Mouse (Mus musculus) ES-Bruce4 (cell line): Measurements from ENCODE around the gene Wfikkn1. TPM values are rescaled to one million over a fixed set of nuclear protein-coding genes. Genes with fewer than 3 reads are reported as not detected.

Source experiments
- H3K27ac ChIP-seq: 2 replicates; pipeline ENCODE4 v1.5.1; 2012; ENCODE audit warnings: low read length, inconsistent platforms; ENCODE audit not compliant: insufficient read depth
- H3K27me3 ChIP-seq: 2 replicates; pipeline ENCODE4 v1.6.1; 2012; ENCODE audit warnings: mild to moderate bottlenecking, low read length, inconsistent platforms; ENCODE audit not compliant: control insufficient read depth, poor library complexity, insufficient read depth, severe bottlenecking
- H3K36me3 ChIP-seq: 2 replicates; pipeline ENCODE4 v1.6.1; 2012; ENCODE audit warnings: inconsistent platforms, mild to moderate bottlenecking, low read length, moderate library complexity; ENCODE audit not compliant: control insufficient read depth, poor library complexity, insufficient read depth, severe bottlenecking
- H3K4me1 ChIP-seq: one replicate; pipeline ENCODE4 v1.8.1; 2011; ENCODE audit warnings: low read length; ENCODE audit not compliant: control insufficient read depth, insufficient read depth
- H3K4me3 ChIP-seq: 2 replicates; pipeline ENCODE4 v1.5.1; 2011; ENCODE audit warnings: low read depth, mild to moderate bottlenecking, low read length
- H3K9ac ChIP-seq: 2 replicates; pipeline ENCODE4 v1.6.1; 2012; ENCODE audit warnings: low read depth, mild to moderate bottlenecking, inconsistent platforms; ENCODE audit not compliant: poor library complexity, severe bottlenecking
- H3K9me3 ChIP-seq: replicated peaks from 2 replicates; pipeline ENCODE4 v1.6.1; 2012; ENCODE audit warnings: mild to moderate bottlenecking, low read length, inconsistent platforms; ENCODE audit not compliant: control insufficient read depth, poor library complexity, insufficient read depth, severe bottlenecking
- CTCF ChIP-seq: IDR thresholded peaks from one replicate; pipeline ENCODE4 v1.8.1; 2011; ENCODE audit warnings: low read depth, low read length
- EP300 ChIP-seq: IDR thresholded peaks from 2 replicates; pipeline ENCODE4 v1.6.1; 2011; ENCODE audit warnings: low read depth, low read length; ENCODE audit not compliant: insufficient read depth
- POLR2A ChIP-seq: IDR thresholded peaks from one replicate; pipeline ENCODE4 v1.8.1; 2011; ENCODE audit warnings: low read length; ENCODE audit not compliant: insufficient read depth
- polyA plus RNA-seq: library from polyadenylated mRNA; stranded (reverse); fragments of >200 nt; gene quantifications from 2 replicates; pipeline ENCODE4 v1.2.4, GENCODE M21; 2011; ENCODE audit warnings: low read depth; ENCODE audit not compliant: missing spikeins, insufficient read depth, insufficient read length

Gene Wfikkn1
- polyA plus RNA-seq, 1 experiment: 0.69 TPM

DNA sequence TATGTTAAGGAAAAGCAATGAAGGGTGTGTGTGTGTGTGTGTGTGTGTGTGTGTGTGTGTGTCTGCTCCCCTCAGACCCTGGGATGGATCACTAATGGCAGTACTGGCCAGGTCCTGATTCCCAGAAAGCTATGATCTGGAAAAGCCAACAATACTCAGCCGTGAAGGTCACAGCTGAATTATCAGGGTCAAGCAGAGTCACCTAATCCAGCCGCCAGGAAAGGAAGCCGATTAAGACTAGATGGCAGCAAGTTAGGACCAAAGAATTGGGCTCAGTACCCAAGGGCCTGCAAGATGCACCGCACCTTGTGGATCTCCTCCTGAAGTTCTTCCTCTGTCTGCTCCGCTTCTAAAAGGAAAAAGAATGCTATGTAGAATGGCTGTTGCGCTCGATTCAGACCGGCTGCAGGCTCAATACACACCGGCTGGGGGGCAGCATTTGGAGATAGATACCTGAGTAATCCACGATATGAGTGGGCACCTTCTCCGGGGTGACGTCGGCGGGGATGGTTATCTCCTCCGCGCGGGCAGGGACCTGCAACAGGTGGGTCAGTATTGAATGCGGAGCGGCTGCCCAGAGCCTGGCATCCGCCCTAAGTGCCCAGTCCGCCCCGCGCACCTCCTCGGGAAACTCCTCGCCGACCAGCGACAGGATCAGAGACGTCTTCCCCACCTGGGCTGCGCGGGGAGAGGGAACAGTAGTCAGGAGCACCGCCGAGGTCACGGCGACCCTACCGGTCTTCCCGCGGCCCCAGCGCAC is 36.8 kb downstream of the Wfikkn1 start:
- peak overlapping the region; percentile 88 for H3K9ac ChIP-seq
- H3K36me3 ChIP-seq: peaks cover 20% of the 10 kb centered on the region
- no peaks in the 10 kb centered on the region for H3K27me3 ChIP-seq
- H3K9me3 ChIP-seq: no peaks in the 10 kb centered on the region
- H3K4me1 ChIP-seq: no peaks in the 10 kb centered on the region
- peak overlapping the region; percentile 84 for H3K4me3 ChIP-seq
- no peak for TF ChIP-seq POLR2A
- TF ChIP-seq EP300: no peak
- TF ChIP-seq CTCF: no peak
- no peak overlapping the region for H3K27ac ChIP-seq

DNA sequence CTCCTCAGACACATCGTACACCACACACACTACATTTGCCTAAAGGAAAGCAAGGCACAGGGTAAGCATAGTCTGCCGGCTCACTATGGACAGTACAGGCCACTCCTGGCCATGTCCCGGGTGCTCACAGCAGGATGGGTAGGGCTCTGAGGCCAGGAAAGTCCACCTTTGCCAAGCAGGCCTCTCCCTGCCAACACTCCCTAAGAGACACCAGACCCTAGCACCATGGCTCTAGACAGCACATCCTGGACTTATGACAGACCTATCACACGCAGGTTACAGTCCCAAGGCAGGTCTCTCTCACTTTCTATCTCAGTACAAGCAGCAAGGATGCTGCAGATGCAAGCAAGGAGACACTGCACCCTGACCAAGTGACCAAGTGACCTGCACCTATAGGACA is 37.5 kb downstream of the Wfikkn1 start:
- TF ChIP-seq CTCF (no peak), EP300 (no peak), POLR2A (no peak)
- 0 out of 2 replicates have a peak overlapping the region, but pooled peaks have one; percentile 84 for H3K4me3 ChIP-seq
- peak overlapping the region; percentile 88 for H3K9ac ChIP-seq
- peaks cover 20% of the 10 kb centered on the region for H3K36me3 ChIP-seq
- no peak overlapping the region for H3K27ac ChIP-seq
- H3K4me1 ChIP-seq: no peaks in the 10 kb centered on the region
- no peaks in the 10 kb centered on the region for H3K9me3 ChIP-seq
- no peaks in the 10 kb centered on the region for H3K27me3 ChIP-seq

GRCm38 (mm10) chr17:25842509-25842908 is 38.1 kb downstream of the Wfikkn1 start:
- H3K4me3 ChIP-seq: no peak overlapping the region
- no peak overlapping the region for H3K27ac ChIP-seq
- no peaks in the 10 kb centered on the region for H3K9me3 ChIP-seq
- no peaks in the 10 kb centered on the region for H3K27me3 ChIP-seq
- peaks cover 20% of the 10 kb centered on the region for H3K36me3 ChIP-seq
- H3K4me1 ChIP-seq: no peaks in the 10 kb centered on the region
- TF ChIP-seq CTCF (no peak), EP300 (no peak), POLR2A (no peak)
- no peak overlapping the region for H3K9ac ChIP-seq

DNA sequence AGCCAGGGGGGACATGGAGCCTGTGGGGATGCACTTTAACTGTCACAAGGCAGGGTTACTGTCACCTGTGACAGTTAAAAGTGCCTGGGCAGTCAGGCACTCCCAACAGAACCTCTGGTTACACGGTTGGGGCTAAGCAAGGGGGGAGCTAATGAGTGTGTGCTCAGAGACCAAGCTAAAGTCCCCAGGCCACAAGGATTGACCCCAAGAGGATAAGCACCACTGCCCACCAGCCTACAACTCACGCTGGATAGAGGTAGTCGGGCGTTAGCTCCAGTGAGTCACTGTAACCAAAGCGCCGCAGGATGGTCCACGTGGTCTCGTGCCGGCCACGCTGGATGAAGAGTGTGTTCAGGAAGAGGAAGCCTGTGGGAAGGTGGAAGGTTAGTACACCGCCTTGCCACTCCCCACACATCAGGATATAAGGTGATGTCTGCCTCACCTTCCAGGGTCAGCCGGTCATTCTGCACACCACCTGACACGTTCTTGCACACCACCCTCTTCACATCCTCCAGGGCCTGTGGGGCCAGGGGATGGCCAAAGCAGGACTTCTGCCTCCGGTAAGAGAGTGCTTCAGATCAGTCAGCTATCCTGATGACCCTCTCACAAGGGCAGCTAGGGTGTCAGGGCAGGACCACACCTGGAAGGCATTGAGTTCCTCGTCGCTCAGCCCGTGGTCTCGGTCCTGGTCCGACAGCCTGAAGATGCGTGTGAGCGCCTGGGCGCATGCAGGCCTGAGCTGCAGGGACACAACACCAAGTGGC is 39.4 kb downstream of the Wfikkn1 start, which contains the start of gene Gm20683:
TSS of gene Gm20683 (minus strand) at position 647 of the 764 bp plus-strand sequence.
- Histone ChIP-seq H3K36me3 (peaks cover 20% of the 10 kb centered on the region), H3K4me3 (no peak within 1 kb of the TSS), H3K27me3 (no peaks in the 10 kb centered on the region), H3K4me1 (no peaks in the 10 kb centered on the region), H3K9me3 (no peaks in the 10 kb centered on the region), H3K9ac (no peak within 1 kb of the TSS), H3K27ac (no peak within 1 kb of the TSS)
- no peak for TF ChIP-seq EP300
- TF ChIP-seq POLR2A: no peak

DNA sequence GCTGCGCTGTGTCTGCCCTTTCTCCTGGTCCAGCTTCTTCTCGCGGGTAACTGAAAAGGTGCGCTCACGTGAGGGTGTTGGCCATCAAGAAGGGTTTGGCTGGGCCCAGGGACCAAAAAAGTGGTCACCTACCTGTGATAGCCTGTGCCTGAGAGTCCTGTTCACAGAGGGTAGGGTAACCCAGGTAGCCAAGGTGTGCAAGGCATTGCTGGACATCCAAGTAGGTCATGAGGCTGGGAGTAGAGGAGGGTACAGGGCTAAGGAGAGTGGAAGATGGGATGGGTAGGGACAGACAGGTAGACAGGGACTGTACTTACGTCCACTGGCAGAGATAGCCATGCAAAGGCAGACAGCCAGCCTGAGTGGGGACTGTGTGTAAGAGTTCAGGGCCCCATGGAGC is 40.1 kb downstream of the Wfikkn1 start:
- H3K36me3 ChIP-seq: peaks cover 20% of the 10 kb centered on the region
- no peak overlapping the region for H3K4me3 ChIP-seq
- H3K4me1 ChIP-seq: no peaks in the 10 kb centered on the region
- H3K9ac ChIP-seq: no peak overlapping the region
- TF ChIP-seq POLR2A (no peak), CTCF (no peak), EP300 (no peak)
- H3K27me3 ChIP-seq: no peaks in the 10 kb centered on the region
- H3K27ac ChIP-seq: no peak overlapping the region
- H3K9me3 ChIP-seq: no peaks in the 10 kb centered on the region
